Mouse (Mus musculus): ENCODE results near the gene Mboat2. TPM values are rescaled to one million over a fixed set of nuclear protein-coding genes. Genes with fewer than 3 reads are reported as not detected.

Gene Mboat2
- polyA plus RNA-seq, 1 experiment from 2014 or later, result 64.7 TPM

GRCm38 (mm10) chr12:24890158-24890557, 59.5 kb downstream of the Mboat2 start:
- Histone ChIP-seq H3K27ac (no peak overlapping the region), H3K27me3 (no peaks in the 10 kb centered on the region), H3K9ac (peak overlapping the region; percentile 4; the same call in 1 of the 2 replicates), H3K4me2 (replicated peaks) (no peak overlapping the region), H3K4me3 (no peak overlapping the region), H3K4me1 (peaks cover 15% of the 10 kb centered on the region), H3K9me3 (replicated peaks) (no peaks in the 10 kb centered on the region), H3K36me3 (peaks cover 26% of the 10 kb centered on the region)
- WGBS, result 91% methylated on average over 2 of the region's 2 CpGs
- no peak for ATAC-seq (ENCODE audit: low FRiP score)

GRCm38 (mm10) chr12:24890684-24891459, 60.2 kb downstream of the Mboat2 start:
- WGBS, result 84% methylated on average over 8 of the region's 8 CpGs
- ATAC-seq (ENCODE audit: low FRiP score), result no peak
- H3K27me3 ChIP-seq, result no peaks in the 10 kb centered on the region
- peaks cover 28% of the 10 kb centered on the region for H3K36me3 ChIP-seq
- no peak overlapping the region for H3K27ac ChIP-seq
- H3K9ac ChIP-seq, result no peak overlapping the region
- no peak overlapping the region for H3K4me3 ChIP-seq
- no peaks in the 10 kb centered on the region for H3K9me3 ChIP-seq (replicated peaks)
- peaks cover 15% of the 10 kb centered on the region for H3K4me1 ChIP-seq
- no peak overlapping the region for H3K4me2 ChIP-seq (replicated peaks)

GRCm38 (mm10) chr12:24892536-24892935, 61.9 kb downstream of the Mboat2 start:
- Histone ChIP-seq H3K4me3 (no peak overlapping the region), H3K4me1 (peaks cover 15% of the 10 kb centered on the region), H3K9ac (no peak overlapping the region), H3K9me3 (replicated peaks) (no peaks in the 10 kb centered on the region), H3K27me3 (no peaks in the 10 kb centered on the region), H3K36me3 (peaks cover 15% of the 10 kb centered on the region; the same call in 1 of the 2 replicates), H3K27ac (no peak overlapping the region), H3K4me2 (replicated peaks) (no peak overlapping the region)
- ATAC-seq (ENCODE audit: low FRiP score), result no peak
- WGBS, result 84% methylated on average over 4 of the region's 4 CpGs

GRCm38 (mm10) chr12:24893777-24894468, 63.2 kb downstream of the Mboat2 start:
- Histone ChIP-seq H3K36me3 (peaks cover 7% of the 10 kb centered on the region), H3K9me3 (replicated peaks) (no peaks in the 10 kb centered on the region), H3K4me2 (replicated peaks) (0 out of 2 replicates have a peak overlapping the region, but pooled peaks have one; percentile 15), H3K27ac (peak overlapping the region; percentile 30), H3K27me3 (no peaks in the 10 kb centered on the region), H3K4me3 (no peak overlapping the region), H3K4me1 (peaks cover 15% of the 10 kb centered on the region), H3K9ac (0 out of 2 replicates have a peak overlapping the region, but pooled peaks have one; percentile 14)
- WGBS, result 19% methylated on average over 10 of the region's 10 CpGs
- ATAC-seq (ENCODE audit: low FRiP score), result peak; percentile 82

GRCm38 (mm10) chr12:24895352-24895751, 64.7 kb downstream of the Mboat2 start:
- no peaks in the 10 kb centered on the region for H3K27me3 ChIP-seq
- no peak overlapping the region for H3K9ac ChIP-seq
- ATAC-seq (ENCODE audit: low FRiP score), result no peak
- no peak overlapping the region for H3K27ac ChIP-seq
- 91% methylated on average over 5 of the region's 5 CpGs for WGBS
- H3K9me3 ChIP-seq (replicated peaks), result no peaks in the 10 kb centered on the region
- H3K4me3 ChIP-seq, result no peak overlapping the region
- H3K4me1 ChIP-seq, result peaks cover 15% of the 10 kb centered on the region
- peaks cover 17% of the 10 kb centered on the region for H3K36me3 ChIP-seq
- no peak overlapping the region for H3K4me2 ChIP-seq (replicated peaks)

- Histone ChIP-seq H3K9me3 (replicated peaks) (no peaks in the 10 kb centered on the region), H3K27me3 (no peaks in the 10 kb centered on the region), H3K9ac (no peak overlapping the region), H3K36me3 (peaks cover 23% of the 10 kb centered on the region), H3K4me3 (no peak overlapping the region), H3K27ac (no peak overlapping the region), H3K4me2 (replicated peaks) (no peak overlapping the region), H3K4me1 (peaks cover 13% of the 10 kb centered on the region)
- WGBS, result 71% methylated on average over 4 of the region's 4 CpGs
- ATAC-seq (ENCODE audit: low FRiP score), result no peak
Measured at GRCm38 (mm10) chr12:24897354-24897753, 66.7 kb downstream of the Mboat2 start.

GRCm38 (mm10) chr12:24898226-24898625, 67.5 kb downstream of the Mboat2 start:
- H3K4me3 ChIP-seq, result no peak overlapping the region
- 79% methylated on average over 9 of the region's 9 CpGs for WGBS
- H3K27ac ChIP-seq, result no peak overlapping the region
- H3K9ac ChIP-seq, result no peak overlapping the region
- no peak for ATAC-seq (ENCODE audit: low FRiP score)
- H3K4me2 ChIP-seq (replicated peaks), result no peak overlapping the region
- H3K36me3 ChIP-seq, result peaks cover 31% of the 10 kb centered on the region
- no peaks in the 10 kb centered on the region for H3K9me3 ChIP-seq (replicated peaks)
- peaks cover 13% of the 10 kb centered on the region for H3K4me1 ChIP-seq
- H3K27me3 ChIP-seq, result no peaks in the 10 kb centered on the region

- Histone ChIP-seq H3K9ac (no peak overlapping the region), H3K27me3 (no peaks in the 10 kb centered on the region), H3K36me3 (peaks cover 31% of the 10 kb centered on the region), H3K4me2 (replicated peaks) (no peak overlapping the region), H3K9me3 (replicated peaks) (no peaks in the 10 kb centered on the region), H3K4me1 (no peaks in the 10 kb centered on the region), H3K4me3 (no peak overlapping the region), H3K27ac (no peak overlapping the region)
- WGBS, result 81% methylated on average over 10 of the region's 10 CpGs
- ATAC-seq (ENCODE audit: low FRiP score), result no peak
Measured at GRCm38 (mm10) chr12:24899636-24900035, 69.0 kb downstream of the Mboat2 start.

- Histone ChIP-seq H3K4me1 (peaks cover 5% of the 10 kb centered on the region; the same call in 1 of the 2 replicates), H3K36me3 (peaks cover 27% of the 10 kb centered on the region), H3K27ac (no peak overlapping the region), H3K4me3 (no peak overlapping the region), H3K9ac (no peak overlapping the region), H3K4me2 (replicated peaks) (no peak overlapping the region), H3K9me3 (replicated peaks) (no peaks in the 10 kb centered on the region), H3K27me3 (no peaks in the 10 kb centered on the region)
- WGBS, result 98% methylated on average over 5 of the region's 5 CpGs
- no peak for ATAC-seq (ENCODE audit: low FRiP score)
Measured at GRCm38 (mm10) chr12:24902736-24903135, 72.1 kb downstream of the Mboat2 start.

- Histone ChIP-seq H3K9ac (no peak overlapping the region), H3K4me2 (replicated peaks) (no peak overlapping the region), H3K4me3 (no peak overlapping the region), H3K4me1 (peaks cover 5% of the 10 kb centered on the region; the same call in 1 of the 2 replicates), H3K27me3 (no peaks in the 10 kb centered on the region), H3K27ac (no peak overlapping the region), H3K36me3 (peaks cover 16% of the 10 kb centered on the region), H3K9me3 (replicated peaks) (no peaks in the 10 kb centered on the region)
- no peak for ATAC-seq (ENCODE audit: low FRiP score)
- WGBS, result 85% methylated on average over 2 of the region's 2 CpGs
Measured at GRCm38 (mm10) chr12:24907894-24908293, 77.2 kb downstream of the Mboat2 start.

GRCm38 (mm10) chr12:24909679-24910078, 79.0 kb downstream of the Mboat2 start:
- 92% methylated on average over 7 of the region's 7 CpGs for WGBS
- Histone ChIP-seq H3K36me3 (peaks cover 16% of the 10 kb centered on the region; the same call in 1 of the 2 replicates), H3K4me3 (no peak overlapping the region), H3K9ac (no peak overlapping the region), H3K27me3 (no peaks in the 10 kb centered on the region), H3K27ac (no peak overlapping the region), H3K9me3 (replicated peaks) (no peaks in the 10 kb centered on the region), H3K4me1 (peaks cover 4% of the 10 kb centered on the region; the same call in 1 of the 2 replicates), H3K4me2 (replicated peaks) (no peak overlapping the region)
- ATAC-seq (ENCODE audit: low FRiP score), result no peak

- Histone ChIP-seq H3K4me2 (replicated peaks) (no peak overlapping the region), H3K27me3 (no peaks in the 10 kb centered on the region), H3K9ac (no peak overlapping the region), H3K4me1 (no peaks in the 10 kb centered on the region), H3K27ac (no peak overlapping the region), H3K4me3 (no peak overlapping the region), H3K9me3 (replicated peaks) (no peaks in the 10 kb centered on the region), H3K36me3 (peaks cover 23% of the 10 kb centered on the region; the same call in 1 of the 2 replicates)
- no peak for ATAC-seq (ENCODE audit: low FRiP score)
- 75% methylated on average over 6 of the region's 6 CpGs for WGBS
Measured at GRCm38 (mm10) chr12:24912174-24912573, 81.5 kb downstream of the Mboat2 start.

Data from hindbrain, embryonic 12.5 days (tissue).